Mouse (Mus musculus): ENCODE results near the gene Card14. TPM values are rescaled to one million over a fixed set of nuclear protein-coding genes. Genes with fewer than 3 reads are reported as not detected.

Gene Card14
- polyA plus RNA-seq, 1 experiment from 2014 or later: 4.3 TPM

GRCm38 (mm10) chr11:119304904-119305712 lies 2.5 kb upstream of the Card14 start:
- H3K4me3 ChIP-seq (replicated peaks): no peak overlapping the region
- H3K36me3 ChIP-seq: no peaks in the 10 kb centered on the region
- WGBS: 42% methylated on average over 16 of the region's 16 CpGs
- no peaks in the 10 kb centered on the region for H3K9me3 ChIP-seq (replicated peaks)
- ATAC-seq (ENCODE audit: insufficient number of reproducible peaks, low FRiP score, low TSS enrichment, low read depth): no peak
- H3K27me3 ChIP-seq: no peaks in the 10 kb centered on the region
- peaks cover 12% of the 10 kb centered on the region; the same call in 1 of the 2 replicates for H3K4me1 ChIP-seq
- no peak overlapping the region for H3K27ac ChIP-seq (replicated peaks)
- H3K9ac ChIP-seq: no peak overlapping the region
- H3K4me2 ChIP-seq (replicated peaks): no peak overlapping the region

GRCm38 (mm10) chr11:119306762-119307657 lies 558 bp upstream of the Card14 start:
- peaks cover 3% of the 10 kb centered on the region; the same call in 1 of the 2 replicates for H3K27me3 ChIP-seq
- H3K36me3 ChIP-seq: no peaks in the 10 kb centered on the region
- WGBS: 37% methylated on average over 13 of the region's 13 CpGs
- H3K9ac ChIP-seq: no peak overlapping the region
- peaks cover 7% of the 10 kb centered on the region; the same call in 1 of the 2 replicates for H3K4me1 ChIP-seq
- no peaks in the 10 kb centered on the region for H3K9me3 ChIP-seq (replicated peaks)
- peak; percentile 27; the same call in 1 of the 2 replicates for ATAC-seq (ENCODE audit: insufficient number of reproducible peaks, low FRiP score, low TSS enrichment, low read depth)
- no peak overlapping the region for H3K4me2 ChIP-seq (replicated peaks)
- 0 out of 2 replicates have a peak overlapping the region, but pooled peaks have one; percentile 22 for H3K27ac ChIP-seq (replicated peaks)
- no peak overlapping the region for H3K4me3 ChIP-seq (replicated peaks)

- H3K27ac ChIP-seq (replicated peaks): peak overlapping the region; percentile 60; the same call in 1 of the 2 replicates
- peaks cover 7% of the 10 kb centered on the region; the same call in 1 of the 2 replicates for H3K4me1 ChIP-seq
- H3K27me3 ChIP-seq: peaks cover 3% of the 10 kb centered on the region; the same call in 1 of the 2 replicates
- no peak for ATAC-seq (ENCODE audit: insufficient number of reproducible peaks, low FRiP score, low TSS enrichment, low read depth)
- peak overlapping the region; percentile 18 for H3K4me3 ChIP-seq (replicated peaks)
- no peak overlapping the region for H3K9ac ChIP-seq
- H3K4me2 ChIP-seq (replicated peaks): 0 out of 2 replicates have a peak overlapping the region, but pooled peaks have one; percentile 24
- H3K36me3 ChIP-seq: no peaks in the 10 kb centered on the region
- H3K9me3 ChIP-seq (replicated peaks): no peaks in the 10 kb centered on the region
- WGBS: 14% methylated on average over 11 of the region's 11 CpGs
These were observed 348 bp downstream of the Card14 start for GRCm38 (mm10) chr11:119307916-119308315.

- H3K27ac ChIP-seq (replicated peaks): no peak overlapping the region
- 10% methylated on average over 10 of the region's 10 CpGs for WGBS
These were observed 3.1 kb downstream of the Card14 start for GRCm38 (mm10) chr11:119310621-119311020.

DNA sequence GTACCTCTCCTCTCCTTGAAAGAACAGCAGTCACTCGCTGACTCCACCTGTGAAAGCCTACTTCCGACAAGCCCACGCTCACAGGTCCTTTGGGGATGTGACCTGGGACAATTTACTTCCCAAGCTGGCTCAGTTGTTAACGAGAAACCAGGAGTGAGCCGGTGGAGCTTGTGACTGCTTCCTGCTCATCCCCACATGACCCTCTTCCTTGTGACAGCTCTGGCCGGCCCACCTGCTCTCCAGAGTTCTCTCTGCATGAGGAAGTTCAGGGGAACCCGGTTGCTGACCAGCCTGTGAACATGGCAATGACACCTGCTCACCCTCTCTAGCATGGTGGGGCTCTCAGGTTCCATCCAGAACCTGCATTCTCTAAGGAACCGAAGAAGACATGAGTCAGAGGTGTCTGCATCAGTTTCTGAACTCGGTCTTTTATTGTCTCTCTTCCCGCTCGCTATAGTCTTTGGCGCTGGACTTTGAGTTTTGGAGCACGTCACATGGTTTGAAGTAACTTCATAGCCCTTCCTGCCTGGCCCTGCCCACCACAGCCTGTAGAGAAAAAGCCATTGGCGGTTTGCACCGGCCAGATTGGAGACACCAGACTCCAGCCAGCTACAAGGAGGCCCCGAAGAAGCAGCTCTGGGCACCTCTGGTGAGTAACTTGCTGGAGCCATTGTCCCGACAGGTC lies 6.8 kb downstream of the Card14 start:
- H3K9me3 ChIP-seq (replicated peaks): no peaks in the 10 kb centered on the region
- H3K36me3 ChIP-seq: no peaks in the 10 kb centered on the region
- WGBS: 73% methylated on average over 17 of the region's 17 CpGs
- H3K9ac ChIP-seq: no peak overlapping the region
- H3K27ac ChIP-seq (replicated peaks): no peak overlapping the region
- no peak for ATAC-seq (ENCODE audit: insufficient number of reproducible peaks, low FRiP score, low TSS enrichment, low read depth)
- no peak overlapping the region for H3K4me2 ChIP-seq (replicated peaks)
- no peaks in the 10 kb centered on the region for H3K4me1 ChIP-seq
- peaks cover 3% of the 10 kb centered on the region; the same call in 1 of the 2 replicates for H3K27me3 ChIP-seq
- no peak overlapping the region for H3K4me3 ChIP-seq (replicated peaks)

More at GRCm38 (mm10) chr11:119310621-119311020, 3.1 kb downstream of the Card14 start:
- Histone ChIP-seq H3K4me3 (replicated peaks) (no peak overlapping the region), H3K4me1 (peaks cover 7% of the 10 kb centered on the region; the same call in 1 of the 2 replicates), H3K27me3 (peaks cover 3% of the 10 kb centered on the region; the same call in 1 of the 2 replicates), H3K9me3 (replicated peaks) (no peaks in the 10 kb centered on the region), H3K9ac (no peak overlapping the region), H3K36me3 (no peaks in the 10 kb centered on the region), H3K4me2 (replicated peaks) (no peak overlapping the region)
- ATAC-seq (ENCODE audit: insufficient number of reproducible peaks, low FRiP score, low TSS enrichment, low read depth): no peak

GRCm38 (mm10) chr11:119316720-119317119 lies 9.2 kb downstream of the Card14 start:
- H3K4me2 ChIP-seq (replicated peaks): no peak overlapping the region
- H3K27ac ChIP-seq (replicated peaks): no peak overlapping the region
- no peak overlapping the region for H3K9ac ChIP-seq
- H3K4me3 ChIP-seq (replicated peaks): no peak overlapping the region
- ATAC-seq (ENCODE audit: insufficient number of reproducible peaks, low FRiP score, low TSS enrichment, low read depth): 0 out of 2 replicates have a peak, but pooled peaks have one; percentile 34
- H3K27me3 ChIP-seq: no peaks in the 10 kb centered on the region
- H3K4me1 ChIP-seq: no peaks in the 10 kb centered on the region
- WGBS: 81% methylated on average over 4 of the region's 4 CpGs
- no peaks in the 10 kb centered on the region for H3K9me3 ChIP-seq (replicated peaks)
- no peaks in the 10 kb centered on the region for H3K36me3 ChIP-seq

DNA sequence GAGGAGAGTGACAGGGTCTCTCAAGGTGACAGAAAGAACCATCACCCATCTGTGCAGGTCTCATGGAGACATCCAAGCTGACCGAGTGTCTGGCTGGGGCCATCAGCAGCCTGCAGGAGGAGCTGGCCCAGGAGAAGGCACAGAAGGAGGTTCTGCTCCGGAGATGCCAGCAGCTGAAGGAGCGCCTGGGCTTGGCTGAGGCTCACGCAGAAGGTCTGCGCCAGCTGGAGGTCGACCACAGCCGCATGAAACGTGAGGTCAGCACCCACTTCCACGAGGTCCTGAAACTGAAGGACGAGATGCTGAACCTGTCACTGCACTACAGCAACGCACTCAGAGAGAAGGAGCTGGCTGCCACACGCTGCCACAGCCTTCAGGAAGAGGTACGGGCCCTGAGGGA lies 15.0 kb downstream of the Card14 start:
- no peak overlapping the region for H3K9ac ChIP-seq
- H3K4me3 ChIP-seq (replicated peaks): no peak overlapping the region
- no peak for ATAC-seq (ENCODE audit: insufficient number of reproducible peaks, low FRiP score, low TSS enrichment, low read depth)
- WGBS: 72% methylated on average over 13 of the region's 13 CpGs
- no peaks in the 10 kb centered on the region for H3K36me3 ChIP-seq
- no peak overlapping the region for H3K27ac ChIP-seq (replicated peaks)
- H3K4me1 ChIP-seq: no peaks in the 10 kb centered on the region
- H3K27me3 ChIP-seq: no peaks in the 10 kb centered on the region
- no peak overlapping the region for H3K4me2 ChIP-seq (replicated peaks)
- H3K9me3 ChIP-seq (replicated peaks): no peaks in the 10 kb centered on the region

DNA sequence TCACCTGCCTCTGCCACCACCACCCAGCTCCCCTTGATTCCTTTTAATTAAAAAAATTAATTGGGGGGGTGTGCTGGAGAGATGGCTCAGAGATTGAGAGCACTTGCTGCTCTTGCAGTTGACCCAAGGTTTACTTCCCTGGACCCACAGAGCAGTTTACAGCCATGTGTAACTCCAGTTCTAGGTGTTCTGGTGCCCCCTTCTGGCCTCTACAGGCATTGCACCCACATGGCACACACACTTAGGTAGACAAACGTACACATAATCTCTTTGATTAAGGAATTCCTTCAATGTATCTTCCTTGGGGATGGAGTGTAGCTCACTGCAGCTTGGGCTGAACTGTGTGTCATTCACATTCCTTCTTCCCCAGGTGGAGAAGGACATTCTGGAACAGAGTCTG lies 17.5 kb downstream of the Card14 start:
- H3K27me3 ChIP-seq: no peaks in the 10 kb centered on the region
- no peak overlapping the region for H3K27ac ChIP-seq (replicated peaks)
- WGBS: 76% methylated on average over 1 of the region's 1 CpGs
- no peak for ATAC-seq (ENCODE audit: insufficient number of reproducible peaks, low FRiP score, low TSS enrichment, low read depth)
- H3K4me3 ChIP-seq (replicated peaks): no peak overlapping the region
- H3K4me2 ChIP-seq (replicated peaks): no peak overlapping the region
- H3K9ac ChIP-seq: no peak overlapping the region
- no peaks in the 10 kb centered on the region for H3K36me3 ChIP-seq
- no peaks in the 10 kb centered on the region for H3K4me1 ChIP-seq
- no peaks in the 10 kb centered on the region for H3K9me3 ChIP-seq (replicated peaks)

DNA sequence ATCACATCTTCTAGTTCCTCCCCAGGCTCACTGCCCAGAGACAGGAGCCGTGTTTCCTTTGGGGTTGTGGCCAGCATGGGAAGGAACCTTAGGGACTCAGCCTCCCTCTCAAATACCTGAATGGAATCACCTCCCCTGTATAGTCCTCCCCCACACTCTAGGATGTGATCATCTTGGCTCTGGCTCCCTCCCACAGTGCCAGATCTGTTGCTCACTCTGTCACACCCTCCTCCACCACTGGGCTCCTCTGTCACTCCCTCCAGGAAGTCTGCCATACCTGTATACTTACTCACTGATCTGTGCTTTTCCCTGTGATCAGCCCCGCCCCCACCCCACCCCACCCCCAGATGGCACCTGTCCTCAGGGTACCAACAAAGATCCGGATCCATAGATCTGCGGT lies 23.0 kb downstream of the Card14 start:
- H3K9ac ChIP-seq: no peak overlapping the region
- WGBS: 60% methylated on average over 4 of the region's 4 CpGs
- no peak for ATAC-seq (ENCODE audit: insufficient number of reproducible peaks, low FRiP score, low TSS enrichment, low read depth)

GRCm38 (mm10) chr11:119331970-119332369 lies 24.4 kb downstream of the Card14 start:
- no peaks in the 10 kb centered on the region for H3K36me3 ChIP-seq
- no peak for ATAC-seq (ENCODE audit: insufficient number of reproducible peaks, low FRiP score, low TSS enrichment, low read depth)
- H3K4me3 ChIP-seq (replicated peaks): no peak overlapping the region
- H3K27ac ChIP-seq (replicated peaks): no peak overlapping the region
- H3K4me2 ChIP-seq (replicated peaks): no peak overlapping the region
- no peaks in the 10 kb centered on the region for H3K4me1 ChIP-seq
- WGBS: 31% methylated on average over 3 of the region's 3 CpGs
- H3K27me3 ChIP-seq: peaks cover 5% of the 10 kb centered on the region
- H3K9me3 ChIP-seq (replicated peaks): no peaks in the 10 kb centered on the region
- H3K9ac ChIP-seq: no peak overlapping the region

More for the DNA sequence above, 23.0 kb downstream of the Card14 start:
- no peaks in the 10 kb centered on the region for H3K4me1 ChIP-seq
- H3K27me3 ChIP-seq: peaks cover 5% of the 10 kb centered on the region
- no peaks in the 10 kb centered on the region for H3K36me3 ChIP-seq
- no peak overlapping the region for H3K4me2 ChIP-seq (replicated peaks)
- H3K4me3 ChIP-seq (replicated peaks): no peak overlapping the region
- no peaks in the 10 kb centered on the region for H3K9me3 ChIP-seq (replicated peaks)
- H3K27ac ChIP-seq (replicated peaks): no peak overlapping the region
